Mouse (Mus musculus): Measurements from ENCODE around the gene Agbl4. TPM values are rescaled to one million over a fixed set of nuclear protein-coding genes. Genes with fewer than 3 reads are reported as not detected.

The Agbl4 gene
- total RNA-seq, 1 experiment = not detected

GRCm38 (mm10) chr4:111367771-111368170 lies 970.3 kb downstream of the Agbl4 start:
- Histone ChIP-seq H3K36me3 (ENCODE audit: control insufficient read depth, insufficient read depth, low read length, poor library complexity, severe bottlenecking) (no peaks in the 10 kb centered on the region), H3K4me1 (ENCODE audit: control insufficient read depth in 2 of 2, insufficient read depth in 2 of 2, low read length in 2 of 2, poor library complexity in 1 of 2) (no peaks in the 10 kb centered on the region), H3K4me3 (ENCODE audit: insufficient read depth in 1 of 2, low read depth in 1 of 2, low read length in 2 of 2, poor library complexity in 1 of 2, severe bottlenecking in 1 of 2) (no peak overlapping the region), H3K9me3 (ENCODE audit: control insufficient read depth, insufficient read depth, low read depth, low read length) (no peaks in the 10 kb centered on the region), H3K9ac (ENCODE audit: insufficient read depth, low read depth, low read length, poor library complexity, severe bottlenecking) (no peak overlapping the region), H3K27ac (ENCODE audit: insufficient read depth, low read depth, low read length, poor library complexity, severe bottlenecking) (no peak overlapping the region)
- no peak for DNase-seq (ENCODE audit: low read depth, low spot score)
- no peak for TF ChIP-seq ZNF384 (IDR thresholded peaks at IDR 0.05; ENCODE audit: low read depth, low read length)
- no peak for TF ChIP-seq CHD2 (IDR thresholded peaks at IDR 0.05; ENCODE audit: low read depth, low read length)
- TF ChIP-seq HCFC1 (IDR thresholded peaks at IDR 0.05; ENCODE audit: borderline replicate concordance, insufficient read depth, low read length) = no peak
- TF ChIP-seq MAFK (IDR thresholded peaks at IDR 0.05; ENCODE audit: insufficient read depth, low read depth, low read length) = no peak
- no peak for TF ChIP-seq ZC3H11A (IDR thresholded peaks at IDR 0.05; ENCODE audit: borderline replicate concordance, low read depth, low read length)
- in situ Hi-C loops (cut with MboI; ENCODE audit: low sequenced_read_pairs in 2 of 2, unreplicated experiment in 2 of 2) = no loop called here

DNA sequence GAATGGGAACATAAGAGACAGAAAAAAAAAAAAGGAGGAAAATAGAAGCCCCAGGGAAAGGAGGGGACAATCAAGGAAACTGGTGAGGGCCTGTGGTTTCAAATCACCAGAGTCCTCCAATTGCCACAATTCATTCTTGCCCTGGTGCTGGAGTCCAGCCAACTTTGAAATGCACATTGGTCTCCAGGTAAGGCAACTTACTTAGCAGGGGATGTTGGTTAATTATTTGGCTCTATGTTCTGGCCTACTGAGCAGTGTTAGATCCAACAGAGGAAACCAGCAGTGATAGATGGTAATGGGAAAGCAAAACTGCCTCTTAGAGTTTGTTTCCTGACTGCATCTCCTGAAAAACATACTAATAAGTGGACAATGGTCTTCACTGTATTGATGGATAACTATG lies 979.7 kb downstream of the Agbl4 start:
- TF ChIP-seq MAFK (IDR thresholded peaks at IDR 0.05; ENCODE audit: insufficient read depth, low read depth, low read length) (no peak), ZC3H11A (IDR thresholded peaks at IDR 0.05; ENCODE audit: borderline replicate concordance, low read depth, low read length) (no peak), ZNF384 (IDR thresholded peaks at IDR 0.05; ENCODE audit: low read depth, low read length) (no peak), CHD2 (IDR thresholded peaks at IDR 0.05; ENCODE audit: low read depth, low read length) (no peak), HCFC1 (IDR thresholded peaks at IDR 0.05; ENCODE audit: borderline replicate concordance, insufficient read depth, low read length) (no peak)
- in situ Hi-C loops (cut with MboI; ENCODE audit: low sequenced_read_pairs in 2 of 2, unreplicated experiment in 2 of 2) = no loop called here

GRCm38 (mm10) chr4:111378071-111378470 lies 980.6 kb downstream of the Agbl4 start:
- H3K4me3 ChIP-seq (ENCODE audit: insufficient read depth in 1 of 2, low read depth in 1 of 2, low read length in 2 of 2, poor library complexity in 1 of 2, severe bottlenecking in 1 of 2) = no peak overlapping the region
- DNase-seq (ENCODE audit: low read depth, low spot score) = no peak
- no peaks in the 10 kb centered on the region for H3K9me3 ChIP-seq (ENCODE audit: control insufficient read depth, insufficient read depth, low read depth, low read length)
- H3K36me3 ChIP-seq (ENCODE audit: control insufficient read depth, insufficient read depth, low read length, poor library complexity, severe bottlenecking) = no peaks in the 10 kb centered on the region
- no peaks in the 10 kb centered on the region for H3K4me1 ChIP-seq (ENCODE audit: control insufficient read depth in 2 of 2, insufficient read depth in 2 of 2, low read length in 2 of 2, poor library complexity in 1 of 2)
- no peak overlapping the region for H3K9ac ChIP-seq (ENCODE audit: insufficient read depth, low read depth, low read length, poor library complexity, severe bottlenecking)
- in situ Hi-C loops (cut with MboI; ENCODE audit: low sequenced_read_pairs in 2 of 2, unreplicated experiment in 2 of 2) = no loop called here
- H3K27ac ChIP-seq (ENCODE audit: insufficient read depth, low read depth, low read length, poor library complexity, severe bottlenecking) = no peak overlapping the region
- no peak for TF ChIP-seq MAFK (IDR thresholded peaks at IDR 0.05; ENCODE audit: insufficient read depth, low read depth, low read length)
- TF ChIP-seq ZNF384 (IDR thresholded peaks at IDR 0.05; ENCODE audit: low read depth, low read length) = no peak
- no peak for TF ChIP-seq HCFC1 (IDR thresholded peaks at IDR 0.05; ENCODE audit: borderline replicate concordance, insufficient read depth, low read length)
- no peak for TF ChIP-seq ZC3H11A (IDR thresholded peaks at IDR 0.05; ENCODE audit: borderline replicate concordance, low read depth, low read length)
- TF ChIP-seq CHD2 (IDR thresholded peaks at IDR 0.05; ENCODE audit: low read depth, low read length) = no peak

More for the DNA sequence above, 979.7 kb downstream of the Agbl4 start:
- Histone ChIP-seq H3K9ac (ENCODE audit: insufficient read depth, low read depth, low read length, poor library complexity, severe bottlenecking) (no peak overlapping the region), H3K9me3 (ENCODE audit: control insufficient read depth, insufficient read depth, low read depth, low read length) (no peaks in the 10 kb centered on the region), H3K4me3 (ENCODE audit: insufficient read depth in 1 of 2, low read depth in 1 of 2, low read length in 2 of 2, poor library complexity in 1 of 2, severe bottlenecking in 1 of 2) (no peak overlapping the region), H3K36me3 (ENCODE audit: control insufficient read depth, insufficient read depth, low read length, poor library complexity, severe bottlenecking) (no peaks in the 10 kb centered on the region), H3K4me1 (ENCODE audit: control insufficient read depth in 2 of 2, insufficient read depth in 2 of 2, low read length in 2 of 2, poor library complexity in 1 of 2) (no peaks in the 10 kb centered on the region), H3K27ac (ENCODE audit: insufficient read depth, low read depth, low read length, poor library complexity, severe bottlenecking) (no peak overlapping the region)
- no peak for DNase-seq (ENCODE audit: low read depth, low spot score)

- Histone ChIP-seq H3K4me1 (ENCODE audit: control insufficient read depth in 2 of 2, insufficient read depth in 2 of 2, low read length in 2 of 2, poor library complexity in 1 of 2) (no peaks in the 10 kb centered on the region), H3K27ac (ENCODE audit: insufficient read depth, low read depth, low read length, poor library complexity, severe bottlenecking) (no peak overlapping the region), H3K36me3 (ENCODE audit: control insufficient read depth, insufficient read depth, low read length, poor library complexity, severe bottlenecking) (no peaks in the 10 kb centered on the region), H3K9me3 (ENCODE audit: control insufficient read depth, insufficient read depth, low read depth, low read length) (no peaks in the 10 kb centered on the region), H3K9ac (ENCODE audit: insufficient read depth, low read depth, low read length, poor library complexity, severe bottlenecking) (no peak overlapping the region), H3K4me3 (ENCODE audit: insufficient read depth in 1 of 2, low read depth in 1 of 2, low read length in 2 of 2, poor library complexity in 1 of 2, severe bottlenecking in 1 of 2) (no peak overlapping the region)
- DNase-seq (ENCODE audit: low read depth, low spot score) = no peak
- no peak for TF ChIP-seq ZNF384 (IDR thresholded peaks at IDR 0.05; ENCODE audit: low read depth, low read length)
- no peak for TF ChIP-seq CHD2 (IDR thresholded peaks at IDR 0.05; ENCODE audit: low read depth, low read length)
- no peak for TF ChIP-seq ZC3H11A (IDR thresholded peaks at IDR 0.05; ENCODE audit: borderline replicate concordance, low read depth, low read length)
- in situ Hi-C loops (cut with MboI; ENCODE audit: low sequenced_read_pairs in 2 of 2, unreplicated experiment in 2 of 2) = no loop called here
Measured at GRCm38 (mm10) chr4:111383101-111383500, 985.6 kb downstream of the Agbl4 start.

GRCm38 (mm10) chr4:111390736-111391135 lies 993.3 kb downstream of the Agbl4 start:
- no peaks in the 10 kb centered on the region for H3K9me3 ChIP-seq (ENCODE audit: control insufficient read depth, insufficient read depth, low read depth, low read length)
- H3K36me3 ChIP-seq (ENCODE audit: control insufficient read depth, insufficient read depth, low read length, poor library complexity, severe bottlenecking) = no peaks in the 10 kb centered on the region
- H3K4me3 ChIP-seq (ENCODE audit: insufficient read depth in 1 of 2, low read depth in 1 of 2, low read length in 2 of 2, poor library complexity in 1 of 2, severe bottlenecking in 1 of 2) = no peak overlapping the region
- H3K4me1 ChIP-seq (ENCODE audit: control insufficient read depth in 2 of 2, insufficient read depth in 2 of 2, low read length in 2 of 2, poor library complexity in 1 of 2) = peaks cover 0 to 2% of the 10 kb centered on the region in 2 experiments; a peak in 1 of 4 replicates
- TF ChIP-seq ZC3H11A (IDR thresholded peaks at IDR 0.05; ENCODE audit: borderline replicate concordance, low read depth, low read length) (no peak), MAFK (IDR thresholded peaks at IDR 0.05; ENCODE audit: insufficient read depth, low read depth, low read length) (no peak), HCFC1 (IDR thresholded peaks at IDR 0.05; ENCODE audit: borderline replicate concordance, insufficient read depth, low read length) (no peak), ZNF384 (IDR thresholded peaks at IDR 0.05; ENCODE audit: low read depth, low read length) (no peak), CHD2 (IDR thresholded peaks at IDR 0.05; ENCODE audit: low read depth, low read length) (no peak)
- no peak for DNase-seq (ENCODE audit: low read depth, low spot score)
- no peak overlapping the region for H3K27ac ChIP-seq (ENCODE audit: insufficient read depth, low read depth, low read length, poor library complexity, severe bottlenecking)
- in situ Hi-C loops (cut with MboI; ENCODE audit: low sequenced_read_pairs in 2 of 2, unreplicated experiment in 2 of 2) = no loop called here
- no peak overlapping the region for H3K9ac ChIP-seq (ENCODE audit: insufficient read depth, low read depth, low read length, poor library complexity, severe bottlenecking)

All from ES-E14 (cell line).